Mouse (Mus musculus): ENCODE measurements around the gene Srgap2. TPM values are rescaled to one million over a fixed set of nuclear protein-coding genes. Genes with fewer than 3 reads are reported as not detected.

Gene Srgap2
- polyA plus RNA-seq, 1 experiment from 2014 or later: 3.1 TPM

DNA sequence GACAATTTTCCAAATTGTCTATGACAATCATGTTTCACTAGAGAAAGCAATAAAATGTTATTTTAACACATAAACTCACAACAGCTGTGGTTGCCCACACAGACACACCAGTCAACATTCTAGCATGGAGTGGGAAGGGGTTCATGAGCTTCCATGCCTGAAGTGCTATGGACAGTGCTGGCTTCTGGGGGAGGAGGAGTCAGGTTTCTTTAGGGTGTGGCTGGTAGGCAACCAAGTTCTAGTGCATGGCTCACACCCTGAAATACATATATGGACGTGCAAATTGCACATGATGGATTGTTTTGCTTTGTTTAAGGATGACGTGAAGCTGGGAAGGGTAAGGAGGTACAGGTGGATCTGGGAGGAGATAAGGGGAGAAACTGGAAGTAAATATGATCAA lies 72.8 kb downstream of the Srgap2 start:
- no peak overlapping the region for H3K4me2 ChIP-seq (replicated peaks; ENCODE audit: low read depth)
- 38% methylated on average over 2 of the region's 2 CpGs for WGBS
- no peaks in the 10 kb centered on the region for H3K9me3 ChIP-seq (ENCODE audit: control insufficient read depth)
- H3K9ac ChIP-seq (ENCODE audit: low read depth, low read length): no peak overlapping the region
- H3K27ac ChIP-seq (ENCODE audit: low read depth, low read length): no peak overlapping the region
- no peaks in the 10 kb centered on the region for H3K36me3 ChIP-seq (ENCODE audit: control insufficient read depth, insufficient read depth)
- H3K27me3 ChIP-seq (replicated peaks; ENCODE audit: control insufficient read depth, insufficient read depth, low read length): no peaks in the 10 kb centered on the region
- no peak overlapping the region for H3K4me3 ChIP-seq (ENCODE audit: low read depth, low read length)
- ATAC-seq: no peak
- TF ChIP-seq CTCF (IDR thresholded peaks at IDR 0.05; ENCODE audit: low read depth): no peak
- no peaks in the 10 kb centered on the region for H3K4me1 ChIP-seq (replicated peaks; ENCODE audit: control insufficient read depth, insufficient read depth, low read length)

DNA sequence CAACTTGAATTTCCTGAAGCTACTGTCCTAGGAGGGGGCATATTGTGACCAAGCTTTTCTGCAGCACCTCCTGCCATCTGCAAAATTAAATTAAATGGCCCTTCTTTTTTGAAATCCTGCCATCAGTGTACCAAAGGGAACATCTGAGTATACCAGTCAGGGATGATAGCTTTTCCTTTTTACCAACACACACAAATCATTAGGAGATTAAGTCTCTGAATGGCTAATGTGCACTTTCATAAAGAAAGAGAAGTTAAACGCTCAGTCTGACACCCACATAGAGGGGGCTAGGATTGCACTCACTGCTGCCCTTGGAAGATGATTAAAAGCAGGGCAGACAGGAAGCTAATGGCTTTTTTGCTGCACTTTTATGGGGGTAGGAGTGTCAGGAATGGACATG lies 73.8 kb downstream of the Srgap2 start:
- Histone ChIP-seq H3K9me3 (ENCODE audit: control insufficient read depth) (no peaks in the 10 kb centered on the region), H3K4me3 (ENCODE audit: low read depth, low read length) (no peak overlapping the region), H3K27me3 (replicated peaks; ENCODE audit: control insufficient read depth, insufficient read depth, low read length) (no peaks in the 10 kb centered on the region), H3K36me3 (ENCODE audit: control insufficient read depth, insufficient read depth) (no peaks in the 10 kb centered on the region), H3K9ac (ENCODE audit: low read depth, low read length) (no peak overlapping the region), H3K4me1 (replicated peaks; ENCODE audit: control insufficient read depth, insufficient read depth, low read length) (no peaks in the 10 kb centered on the region), H3K4me2 (replicated peaks; ENCODE audit: low read depth) (no peak overlapping the region), H3K27ac (ENCODE audit: low read depth, low read length) (no peak overlapping the region)
- 42% methylated on average over 1 of the region's 1 CpGs for WGBS
- no peak for TF ChIP-seq CTCF (IDR thresholded peaks at IDR 0.05; ENCODE audit: low read depth)
- ATAC-seq: no peak

DNA sequence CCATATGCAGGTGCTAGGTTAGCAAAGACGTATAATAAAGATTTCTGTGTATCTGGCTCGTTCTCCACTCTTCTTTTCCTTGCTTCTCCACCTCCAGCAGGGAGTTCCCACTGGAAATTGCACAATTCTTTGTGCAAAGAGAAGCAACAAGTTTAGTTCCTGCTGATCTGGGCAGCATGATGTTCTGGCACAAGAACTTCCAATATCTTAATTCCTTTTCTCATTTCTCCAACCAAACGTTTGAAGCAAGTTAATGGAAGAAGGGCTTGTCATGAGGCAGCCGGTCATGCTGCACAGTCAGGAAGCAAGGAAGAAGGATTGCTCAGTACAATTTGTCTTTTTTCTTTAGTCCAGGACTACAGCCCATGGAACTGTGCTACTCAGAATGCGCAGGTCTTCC lies 78.8 kb downstream of the Srgap2 start:
- Histone ChIP-seq H3K27ac (ENCODE audit: low read depth, low read length) (no peak overlapping the region), H3K4me3 (ENCODE audit: low read depth, low read length) (no peak overlapping the region), H3K9ac (ENCODE audit: low read depth, low read length) (no peak overlapping the region), H3K4me1 (replicated peaks; ENCODE audit: control insufficient read depth, insufficient read depth, low read length) (no peaks in the 10 kb centered on the region), H3K36me3 (ENCODE audit: control insufficient read depth, insufficient read depth) (no peaks in the 10 kb centered on the region), H3K9me3 (ENCODE audit: control insufficient read depth) (no peaks in the 10 kb centered on the region), H3K27me3 (replicated peaks; ENCODE audit: control insufficient read depth, insufficient read depth, low read length) (no peaks in the 10 kb centered on the region), H3K4me2 (replicated peaks; ENCODE audit: low read depth) (no peak overlapping the region)
- 68% methylated on average over 5 of the region's 5 CpGs for WGBS
- no peak for ATAC-seq
- TF ChIP-seq CTCF (IDR thresholded peaks at IDR 0.05; ENCODE audit: low read depth): no peak

DNA sequence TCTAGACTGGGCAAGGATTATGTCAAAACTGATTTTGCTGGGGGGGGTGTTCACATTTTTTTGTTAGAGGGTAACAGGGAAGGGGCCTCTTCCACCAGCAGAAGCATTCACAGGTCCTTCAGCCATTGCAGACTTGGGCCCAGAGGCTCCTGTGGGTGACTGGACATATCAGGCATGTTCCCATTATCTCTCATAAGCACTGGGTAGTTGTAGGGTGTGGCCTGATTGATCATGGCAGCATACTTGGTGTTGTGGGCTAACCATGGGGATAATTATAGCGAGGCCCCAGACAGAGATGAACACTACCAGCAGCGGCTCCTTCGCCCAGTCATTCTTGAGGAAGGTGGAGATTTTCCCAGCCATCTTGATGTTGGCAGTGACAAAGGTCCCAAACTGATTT lies 79.8 kb downstream of the Srgap2 start:
- no peaks in the 10 kb centered on the region for H3K36me3 ChIP-seq (ENCODE audit: control insufficient read depth, insufficient read depth)
- no peak overlapping the region for H3K9ac ChIP-seq (ENCODE audit: low read depth, low read length)
- no peak overlapping the region for H3K4me3 ChIP-seq (ENCODE audit: low read depth, low read length)
- no peak overlapping the region for H3K27ac ChIP-seq (ENCODE audit: low read depth, low read length)
- no peak for ATAC-seq
- 81% methylated on average over 3 of the region's 3 CpGs for WGBS
- no peaks in the 10 kb centered on the region for H3K27me3 ChIP-seq (replicated peaks; ENCODE audit: control insufficient read depth, insufficient read depth, low read length)
- no peaks in the 10 kb centered on the region for H3K4me1 ChIP-seq (replicated peaks; ENCODE audit: control insufficient read depth, insufficient read depth, low read length)
- no peaks in the 10 kb centered on the region for H3K9me3 ChIP-seq (ENCODE audit: control insufficient read depth)
- TF ChIP-seq CTCF (IDR thresholded peaks at IDR 0.05; ENCODE audit: low read depth): no peak
- H3K4me2 ChIP-seq (replicated peaks; ENCODE audit: low read depth): no peak overlapping the region

DNA sequence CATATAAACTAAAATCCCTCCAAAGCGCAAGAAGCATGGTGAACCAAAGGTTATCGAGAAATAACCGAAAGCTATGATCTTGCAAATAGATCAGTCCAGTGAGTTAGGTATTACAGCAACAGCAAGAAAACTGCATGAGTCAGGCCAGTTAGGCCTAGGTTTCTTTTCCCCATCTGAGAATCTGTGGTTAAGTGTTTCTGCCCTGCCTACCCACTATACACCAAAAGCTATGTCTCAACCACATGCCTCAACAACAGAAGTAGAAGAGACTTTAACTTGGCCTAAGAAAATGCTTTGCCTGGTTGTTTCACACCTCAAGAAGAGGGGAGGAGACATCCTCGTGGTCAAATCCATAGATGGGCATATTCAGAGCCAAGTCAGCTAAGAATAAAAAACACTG lies 80.6 kb downstream of the Srgap2 start:
- TF ChIP-seq CTCF (IDR thresholded peaks at IDR 0.05; ENCODE audit: low read depth): no peak
- WGBS: 89% methylated on average over 4 of the region's 4 CpGs

DNA sequence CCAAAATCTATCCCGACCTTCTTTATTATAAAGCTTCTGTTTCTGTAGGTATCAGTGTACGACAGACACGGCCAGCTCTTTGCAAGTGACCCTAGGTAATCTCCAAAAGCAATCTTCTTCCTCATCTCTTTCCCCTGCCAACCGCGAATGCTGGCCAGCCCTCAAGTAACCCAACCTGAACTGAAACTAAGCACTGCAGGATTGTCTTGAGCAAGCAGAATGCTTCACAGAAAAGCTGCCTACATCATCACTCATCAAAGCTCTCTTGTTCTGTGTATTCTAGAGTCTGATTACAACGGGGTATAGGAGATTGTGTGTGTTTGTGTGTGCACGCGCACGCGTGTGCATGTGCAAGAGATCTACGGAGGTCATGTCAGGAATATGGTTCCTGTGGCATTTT lies 88.6 kb downstream of the Srgap2 start:
- no peaks in the 10 kb centered on the region for H3K4me1 ChIP-seq (replicated peaks; ENCODE audit: control insufficient read depth, insufficient read depth, low read length)
- H3K36me3 ChIP-seq (ENCODE audit: control insufficient read depth, insufficient read depth): no peaks in the 10 kb centered on the region
- H3K9me3 ChIP-seq (ENCODE audit: control insufficient read depth): no peaks in the 10 kb centered on the region
- no peaks in the 10 kb centered on the region for H3K27me3 ChIP-seq (replicated peaks; ENCODE audit: control insufficient read depth, insufficient read depth, low read length)
- 87% methylated on average over 11 of the region's 11 CpGs for WGBS
- no peak for ATAC-seq
- no peak overlapping the region for H3K27ac ChIP-seq (ENCODE audit: low read depth, low read length)
- TF ChIP-seq CTCF (IDR thresholded peaks at IDR 0.05; ENCODE audit: low read depth): no peak
- no peak overlapping the region for H3K4me3 ChIP-seq (ENCODE audit: low read depth, low read length)
- no peak overlapping the region for H3K9ac ChIP-seq (ENCODE audit: low read depth, low read length)
- no peak overlapping the region for H3K4me2 ChIP-seq (replicated peaks; ENCODE audit: low read depth)

More for the DNA sequence above, 80.6 kb downstream of the Srgap2 start:
- Histone ChIP-seq H3K27ac (ENCODE audit: low read depth, low read length) (no peak overlapping the region), H3K27me3 (replicated peaks; ENCODE audit: control insufficient read depth, insufficient read depth, low read length) (no peaks in the 10 kb centered on the region), H3K9ac (ENCODE audit: low read depth, low read length) (no peak overlapping the region), H3K4me2 (replicated peaks; ENCODE audit: low read depth) (no peak overlapping the region), H3K36me3 (ENCODE audit: control insufficient read depth, insufficient read depth) (no peaks in the 10 kb centered on the region), H3K9me3 (ENCODE audit: control insufficient read depth) (no peaks in the 10 kb centered on the region), H3K4me3 (ENCODE audit: low read depth, low read length) (no peak overlapping the region), H3K4me1 (replicated peaks; ENCODE audit: control insufficient read depth, insufficient read depth, low read length) (no peaks in the 10 kb centered on the region)
- ATAC-seq: no peak

DNA sequence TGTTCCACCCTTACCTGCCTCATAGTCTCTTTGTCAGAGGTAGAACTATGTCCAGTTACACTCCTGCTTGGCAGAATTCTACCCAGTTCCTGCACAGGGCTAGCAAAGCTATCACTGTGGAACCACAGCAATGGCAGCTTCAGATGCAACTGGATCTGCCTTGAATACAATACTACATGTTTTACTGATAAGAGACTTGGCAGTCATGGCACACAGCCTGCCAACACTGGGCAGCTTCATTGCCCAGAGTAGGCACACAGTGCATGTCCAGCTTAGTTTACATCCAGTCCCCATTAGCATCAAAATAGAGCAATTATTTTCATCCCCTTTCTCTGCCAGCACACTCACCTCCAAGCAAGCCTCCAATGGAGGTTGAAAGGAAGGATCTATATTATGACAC lies 89.2 kb downstream of the Srgap2 start:
- Histone ChIP-seq H3K9ac (ENCODE audit: low read depth, low read length) (no peak overlapping the region), H3K27ac (ENCODE audit: low read depth, low read length) (no peak overlapping the region), H3K4me1 (replicated peaks; ENCODE audit: control insufficient read depth, insufficient read depth, low read length) (no peaks in the 10 kb centered on the region), H3K36me3 (ENCODE audit: control insufficient read depth, insufficient read depth) (no peaks in the 10 kb centered on the region), H3K4me2 (replicated peaks; ENCODE audit: low read depth) (no peak overlapping the region), H3K4me3 (ENCODE audit: low read depth, low read length) (no peak overlapping the region), H3K27me3 (replicated peaks; ENCODE audit: control insufficient read depth, insufficient read depth, low read length) (no peaks in the 10 kb centered on the region), H3K9me3 (ENCODE audit: control insufficient read depth) (no peaks in the 10 kb centered on the region)
- no peak for ATAC-seq
- TF ChIP-seq CTCF (IDR thresholded peaks at IDR 0.05; ENCODE audit: low read depth): no peak

Data from intestine, postnatal 0 days (tissue).